Mouse (Mus musculus): ENCODE data around the gene Mtus2. TPM values are rescaled to one million over a fixed set of nuclear protein-coding genes. Genes with fewer than 3 reads are reported as not detected.
A peak's percentile ranks its signal among the peaks of the same experiment; 100 is the strongest.
"Not testable (repeated sequence)": the region's sequence is repeated elsewhere in the genome, so short reads cannot be mapped to it uniquely, and the experiment has no call there.

The Mtus2 gene
- polyA plus RNA-seq, 1 experiment from 2014 or later = 3.5 TPM

GRCm38 (mm10) chr5:147935096-147935495 lies 22.0 kb upstream of the Mtus2 start:
- Histone ChIP-seq H3K4me3 (no peak overlapping the region), H3K27ac (no peak overlapping the region), H3K27me3 (ENCODE audit: poor library complexity, severe bottlenecking) (no peaks in the 10 kb centered on the region), H3K36me3 (replicated peaks) (no peaks in the 10 kb centered on the region), H3K4me1 (no peaks in the 10 kb centered on the region), H3K9me3 (peaks cover 6% of the 10 kb centered on the region; the same call in 1 of the 2 replicates)
- WGBS = 93% methylated on average over 13 of the region's 13 CpGs
- no peak for DNase-seq (ENCODE audit: extremely low spot score, low spot score)

GRCm38 (mm10) chr5:147939226-147939625 lies 17.9 kb upstream of the Mtus2 start:
- DNase-seq (ENCODE audit: extremely low spot score, low spot score) = no peak
- Histone ChIP-seq H3K4me1 (no peaks in the 10 kb centered on the region), H3K27me3 (ENCODE audit: poor library complexity, severe bottlenecking) (no peaks in the 10 kb centered on the region), H3K9me3 (peaks cover 16% of the 10 kb centered on the region; the same call in 1 of the 2 replicates), H3K4me3 (no peak overlapping the region), H3K27ac (no peak overlapping the region), H3K36me3 (replicated peaks) (no peaks in the 10 kb centered on the region)
- WGBS = 87% methylated on average over 5 of the region's 5 CpGs

- WGBS = 41% methylated on average over 5 of the region's 5 CpGs
- H3K9me3 ChIP-seq = peaks cover 10% of the 10 kb centered on the region; the same call in 1 of the 2 replicates
- H3K27me3 ChIP-seq (ENCODE audit: poor library complexity, severe bottlenecking) = no peaks in the 10 kb centered on the region
- H3K4me1 ChIP-seq = no peaks in the 10 kb centered on the region
- no peaks in the 10 kb centered on the region for H3K36me3 ChIP-seq (replicated peaks)
- H3K4me3 ChIP-seq = no peak overlapping the region
- DNase-seq (ENCODE audit: extremely low spot score, low spot score) = no peak
- H3K27ac ChIP-seq = no peak overlapping the region
Observed at GRCm38 (mm10) chr5:147945000-147945666, 12.0 kb upstream of the Mtus2 start.

GRCm38 (mm10) chr5:147949881-147950280 lies 7.2 kb upstream of the Mtus2 start:
- no peaks in the 10 kb centered on the region for H3K9me3 ChIP-seq
- no peak overlapping the region for H3K27ac ChIP-seq
- DNase-seq (ENCODE audit: extremely low spot score, low spot score) = no peak
- H3K27me3 ChIP-seq (ENCODE audit: poor library complexity, severe bottlenecking) = peaks cover 1% of the 10 kb centered on the region
- 84% methylated on average over 14 of the region's 14 CpGs for WGBS
- no peak overlapping the region for H3K4me3 ChIP-seq
- no peaks in the 10 kb centered on the region for H3K36me3 ChIP-seq (replicated peaks)
- no peaks in the 10 kb centered on the region for H3K4me1 ChIP-seq

GRCm38 (mm10) chr5:147951751-147952150 lies 5.4 kb upstream of the Mtus2 start:
- Histone ChIP-seq H3K27ac (no peak overlapping the region), H3K27me3 (ENCODE audit: poor library complexity, severe bottlenecking) (peaks cover 20% of the 10 kb centered on the region), H3K4me1 (peaks cover 6% of the 10 kb centered on the region), H3K9me3 (no peaks in the 10 kb centered on the region), H3K36me3 (replicated peaks) (no peaks in the 10 kb centered on the region), H3K4me3 (no peak overlapping the region)
- no peak for DNase-seq (ENCODE audit: extremely low spot score, low spot score)
- WGBS = 51% methylated on average over 2 of the region's 2 CpGs

GRCm38 (mm10) chr5:147953181-147953580 lies 3.9 kb upstream of the Mtus2 start:
- not testable (repeated sequence) for H3K9me3 ChIP-seq; DNase-seq (ENCODE audit: extremely low spot score, low spot score); H3K4me3 ChIP-seq; H3K36me3 ChIP-seq (replicated peaks); H3K27ac ChIP-seq
- peaks cover 20% of the 10 kb centered on the region for H3K4me1 ChIP-seq
- H3K27me3 ChIP-seq (ENCODE audit: poor library complexity, severe bottlenecking) = peaks cover 33% of the 10 kb centered on the region
- 92% methylated on average over 5 of the region's 5 CpGs for WGBS

- DNase-seq (ENCODE audit: extremely low spot score, low spot score) = no peak
- H3K4me3 ChIP-seq = no peak overlapping the region
- H3K9me3 ChIP-seq = no peaks in the 10 kb centered on the region
- peaks cover 51% of the 10 kb centered on the region for H3K27me3 ChIP-seq (ENCODE audit: poor library complexity, severe bottlenecking)
- H3K4me1 ChIP-seq = peaks cover 20% of the 10 kb centered on the region
- 44% methylated on average over 5 of the region's 5 CpGs for WGBS
- H3K27ac ChIP-seq = no peak overlapping the region
- no peaks in the 10 kb centered on the region for H3K36me3 ChIP-seq (replicated peaks)
Observed at GRCm38 (mm10) chr5:147955671-147956070, 1.4 kb upstream of the Mtus2 start.

- Histone ChIP-seq H3K36me3 (replicated peaks) (no peaks in the 10 kb centered on the region), H3K4me3 (peak overlapping the region; percentile 68), H3K27me3 (ENCODE audit: poor library complexity, severe bottlenecking) (peaks cover 51% of the 10 kb centered on the region), H3K9me3 (no peaks in the 10 kb centered on the region), H3K4me1 (peaks cover 20% of the 10 kb centered on the region), H3K27ac (no peak overlapping the region)
- DNase-seq (ENCODE audit: extremely low spot score, low spot score) = no peak
- WGBS = 2% methylated on average over 11 of the region's 11 CpGs
Observed at GRCm38 (mm10) chr5:147956421-147956820, 699 bp upstream of the Mtus2 start.

GRCm38 (mm10) chr5:147957592-147958271 lies 612 bp downstream of the Mtus2 start:
- Histone ChIP-seq H3K27me3 (ENCODE audit: poor library complexity, severe bottlenecking) (peaks cover 51% of the 10 kb centered on the region), H3K36me3 (replicated peaks) (no peaks in the 10 kb centered on the region), H3K4me1 (peaks cover 20% of the 10 kb centered on the region), H3K9me3 (no peaks in the 10 kb centered on the region), H3K27ac (peak overlapping the region; percentile 64), H3K4me3 (peak overlapping the region; percentile 68)
- peak; percentile 38 for DNase-seq (ENCODE audit: extremely low spot score, low spot score)
- WGBS = under 1% methylated on average over 42 of the region's 42 CpGs

- Histone ChIP-seq H3K27ac (no peak overlapping the region), H3K4me3 (no peak overlapping the region), H3K4me1 (peaks cover 20% of the 10 kb centered on the region), H3K36me3 (replicated peaks) (no peaks in the 10 kb centered on the region), H3K27me3 (ENCODE audit: poor library complexity, severe bottlenecking) (peaks cover 51% of the 10 kb centered on the region), H3K9me3 (no peaks in the 10 kb centered on the region)
- no peak for DNase-seq (ENCODE audit: extremely low spot score, low spot score)
- 46% methylated on average over 13 of the region's 13 CpGs for WGBS
Observed at GRCm38 (mm10) chr5:147958552-147958951, 1.4 kb downstream of the Mtus2 start.

GRCm38 (mm10) chr5:147959088-147959487 lies 2.0 kb downstream of the Mtus2 start:
- Histone ChIP-seq H3K4me1 (peaks cover 20% of the 10 kb centered on the region), H3K4me3 (no peak overlapping the region), H3K27me3 (ENCODE audit: poor library complexity, severe bottlenecking) (peaks cover 51% of the 10 kb centered on the region), H3K9me3 (no peaks in the 10 kb centered on the region), H3K27ac (no peak overlapping the region), H3K36me3 (replicated peaks) (no peaks in the 10 kb centered on the region)
- WGBS = 52% methylated on average over 5 of the region's 5 CpGs
- DNase-seq (ENCODE audit: extremely low spot score, low spot score) = no peak

GRCm38 (mm10) chr5:147960793-147961192 lies 3.7 kb downstream of the Mtus2 start:
- WGBS = 83% methylated on average over 1 of the region's 1 CpGs
- Histone ChIP-seq H3K4me1 (peaks cover 20% of the 10 kb centered on the region), H3K9me3 (no peaks in the 10 kb centered on the region), H3K27ac (no peak overlapping the region), H3K36me3 (replicated peaks) (no peaks in the 10 kb centered on the region), H3K4me3 (no peak overlapping the region), H3K27me3 (ENCODE audit: poor library complexity, severe bottlenecking) (peaks cover 40% of the 10 kb centered on the region)
- no peak for DNase-seq (ENCODE audit: extremely low spot score, low spot score)

GRCm38 (mm10) chr5:147963820-147964580 lies 6.9 kb downstream of the Mtus2 start:
- Histone ChIP-seq H3K9me3 (no peaks in the 10 kb centered on the region), H3K36me3 (replicated peaks) (no peaks in the 10 kb centered on the region), H3K4me1 (no peaks in the 10 kb centered on the region), H3K27ac (no peak overlapping the region), H3K4me3 (no peak overlapping the region), H3K27me3 (ENCODE audit: poor library complexity, severe bottlenecking) (peaks cover 9% of the 10 kb centered on the region)
- 83% methylated on average over 13 of the region's 13 CpGs for WGBS
- DNase-seq (ENCODE audit: extremely low spot score, low spot score) = no peak

Data from forebrain, embryonic 10.5 days (tissue).